Mouse (Mus musculus) left cerebral cortex, adult 11 months (tissue): ENCODE data around the gene Polr2a.
A peak's percentile ranks its signal among the peaks of the same experiment; 100 is the strongest.

Experiments used
- DNase-seq: peaks from one replicate; pipeline ENCODE4 v3.0.0; 2022; ENCODE audit warnings: low spot score

Polr2a gene

DNA sequence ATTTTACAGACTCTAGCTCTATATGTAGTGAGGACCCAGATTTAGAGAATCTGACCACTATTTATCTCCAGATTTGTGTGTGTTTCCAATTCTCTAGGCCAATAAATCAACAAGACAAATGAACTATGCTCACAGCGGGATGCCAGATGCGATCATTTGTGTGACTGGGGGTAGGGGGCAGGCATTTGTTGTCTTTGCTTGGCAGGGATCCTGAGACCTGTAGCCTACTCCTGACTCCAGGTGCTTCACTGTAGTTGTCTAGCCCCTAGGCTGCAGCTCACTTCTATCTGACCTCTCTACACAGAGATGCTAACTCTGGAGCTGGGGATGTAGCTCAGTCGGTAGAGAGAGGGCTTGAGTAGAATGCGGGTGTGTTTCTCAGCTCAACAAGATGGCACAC, 23.4 kb upstream of the Polr2a start:
- no peak for DNase-seq

- no peak for DNase-seq
These were observed 20.5 kb upstream of the Polr2a start for GRCm38 (mm10) chr11:69778985-69779384.

GRCm38 (mm10) chr11:69778258-69778982, 20.0 kb upstream of the Polr2a start:
- DNase-seq = no peak

GRCm38 (mm10) chr11:69777504-69778257, 19.2 kb upstream of the Polr2a start:
- DNase-seq = no peak

GRCm38 (mm10) chr11:69776488-69776887, 18.1 kb upstream of the Polr2a start:
- no peak for DNase-seq

- DNase-seq = no peak
These were observed 17.3 kb upstream of the Polr2a start for GRCm38 (mm10) chr11:69775716-69776115.

- DNase-seq = no peak
These were observed 16.5 kb upstream of the Polr2a start for GRCm38 (mm10) chr11:69774961-69775360.

DNA sequence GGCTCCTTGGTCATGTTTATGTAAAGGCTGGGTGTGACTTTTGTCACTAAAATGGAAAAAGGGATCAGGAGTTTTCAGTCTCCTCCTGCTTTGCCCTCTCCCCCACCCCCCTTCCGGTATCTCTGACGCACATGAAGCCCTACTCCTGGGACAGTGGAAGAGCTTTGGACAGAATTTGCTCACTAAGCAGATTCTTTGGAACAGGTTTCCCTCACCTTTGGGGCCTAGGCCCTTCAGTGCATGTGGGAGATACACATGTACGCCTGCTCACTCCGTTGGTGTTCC, 9.1 kb upstream of the Polr2a start:
- no peak for DNase-seq

GRCm38 (mm10) chr11:69766872-69767624, 8.6 kb upstream of the Polr2a start:
- no peak for DNase-seq

- DNase-seq = peak; percentile 68
These were observed 7.7 kb upstream of the Polr2a start for GRCm38 (mm10) chr11:69766126-69766609.

- DNase-seq = no peak
These were observed 7.0 kb upstream of the Polr2a start, which contains the start of gene Zbtb4 for GRCm38 (mm10) chr11:69765221-69766125. TSS of gene Zbtb4 (plus strand) at chr11:69765912.

DNA sequence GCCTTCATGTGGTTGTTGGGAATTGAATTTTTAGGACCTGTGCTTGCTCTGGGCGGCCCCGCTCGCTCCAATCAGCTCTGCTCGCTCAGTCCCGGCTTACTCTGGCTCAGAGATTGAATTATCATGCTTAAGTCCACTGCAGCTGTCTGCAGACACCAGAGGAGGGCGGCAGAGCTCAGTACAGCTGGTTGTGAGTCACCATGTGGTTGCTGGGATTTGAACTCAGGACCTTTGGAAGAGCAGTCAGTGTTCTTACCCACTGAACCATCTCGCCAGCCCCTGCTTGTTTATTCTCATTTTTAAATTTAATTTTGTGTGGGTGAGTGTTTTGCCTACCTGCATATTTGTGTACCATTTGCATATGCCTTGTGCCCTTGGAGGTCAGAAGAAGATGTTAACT, 5.1 kb upstream of the Polr2a start:
- no peak for DNase-seq

- no peak for DNase-seq
These were observed 3.4 kb upstream of the Polr2a start, which contains the start of gene Slc35g3 for GRCm38 (mm10) chr11:69761868-69762267. TSS of gene Slc35g3 (minus strand) at chr11:69761968.

DNA sequence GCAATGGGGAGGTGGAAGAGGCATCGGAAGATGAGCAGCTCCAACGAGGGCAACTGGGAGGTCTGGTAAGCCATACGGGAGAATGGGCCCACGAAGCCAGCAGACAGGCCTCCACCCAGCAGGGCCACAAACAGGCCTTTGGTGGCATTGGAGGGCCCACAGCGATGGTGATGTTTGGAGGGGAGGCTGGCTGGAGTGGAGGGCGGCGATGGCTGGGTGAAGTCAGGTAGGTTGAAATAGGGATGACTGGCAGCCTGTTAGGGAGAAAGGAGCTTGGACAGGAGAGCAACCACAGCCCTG, 2.4 kb upstream of the Polr2a start:
- no peak for DNase-seq

DNA sequence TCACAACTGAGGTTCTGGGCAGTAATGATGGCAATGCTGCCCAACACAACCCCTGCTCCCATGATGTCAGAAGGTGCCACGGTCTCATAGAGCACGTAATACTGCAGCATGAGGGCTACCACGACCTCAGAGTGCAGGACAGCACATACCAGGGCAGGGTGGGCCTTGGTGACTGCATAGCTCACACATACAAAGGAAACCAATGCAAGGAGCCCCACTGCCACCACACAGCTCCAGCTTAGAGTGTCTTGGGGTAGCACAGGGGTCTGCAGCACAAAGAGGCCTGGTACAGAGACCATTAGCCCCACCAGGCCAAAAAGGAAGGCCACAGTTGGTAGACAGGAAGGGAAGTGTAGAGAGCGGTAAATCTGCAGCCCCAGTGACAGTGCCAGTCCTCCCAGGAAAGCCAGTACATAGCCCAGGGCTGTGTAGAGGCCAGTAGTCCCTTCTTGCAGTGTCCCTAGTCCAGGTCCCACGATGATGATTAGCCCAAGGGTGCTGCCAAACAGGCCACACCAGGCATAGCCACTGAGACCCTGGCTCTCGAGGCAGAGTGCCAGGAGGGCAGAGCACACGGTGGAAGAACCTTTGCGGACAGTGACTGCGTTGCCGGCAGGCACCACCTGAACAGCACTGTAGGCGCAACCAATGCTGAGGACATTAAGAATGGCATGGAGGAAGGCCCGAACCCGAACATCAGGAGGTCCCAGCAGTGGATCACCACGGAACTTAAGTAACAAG, 1.9 kb upstream of the Polr2a start:
- DNase-seq = no peak

GRCm38 (mm10) chr11:69758971-69759721, 709 bp upstream of the Polr2a start:
- DNase-seq = peak; percentile 79

GRCm38 (mm10) chr11:69758090-69758456, 364 bp downstream of the Polr2a start:
- DNase-seq = peak; percentile 95

GRCm38 (mm10) chr11:69757303-69758089, 941 bp downstream of the Polr2a start:
- no peak for DNase-seq

- DNase-seq = no peak
These were observed 3.7 kb downstream of the Polr2a start for GRCm38 (mm10) chr11:69754701-69755100.

DNA sequence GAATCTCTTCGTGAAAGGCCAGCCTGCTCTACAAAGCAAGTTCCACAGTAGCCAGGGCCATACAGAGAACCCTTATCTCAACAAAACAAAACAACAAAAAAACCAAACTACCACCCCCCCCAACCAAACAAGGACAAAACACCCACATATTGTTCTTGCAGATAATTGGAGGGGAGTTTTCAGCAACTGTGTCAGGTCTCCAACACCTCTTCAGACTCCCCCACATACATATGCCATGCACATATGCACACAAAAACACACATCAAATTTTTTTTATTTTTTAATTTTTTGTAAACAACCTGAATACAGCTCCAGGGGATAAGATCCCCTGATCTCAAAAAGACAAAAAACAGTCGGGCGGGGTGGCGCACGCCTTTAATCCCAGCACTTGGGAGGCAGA, 4.2 kb downstream of the Polr2a start:
- no peak for DNase-seq
